Mouse (Mus musculus) naive thymus-derived CD4-positive, alpha-beta T cell, adult 2 months (primary cell): ENCODE data around the gene Rdm1.
"Not testable (repeated sequence)": the region's sequence is repeated elsewhere in the genome, so short reads cannot be mapped to it uniquely, and the experiment has no call there.

Experiments used
- DNase-seq: peaks from one replicate; pipeline ENCODE4 v3.0.0-alpha.2; 2011; ENCODE audit warnings: low read depth

Gene Rdm1

GRCm38 (mm10) chr11:101616948-101617767, 9.8 kb upstream of the Rdm1 start:
- no peak for DNase-seq

- DNase-seq, result peak; percentile 72
Measured at GRCm38 (mm10) chr11:101617849-101618248, 9.1 kb upstream of the Rdm1 start.

- no peak for DNase-seq
Measured at GRCm38 (mm10) chr11:101618596-101618995, 8.4 kb upstream of the Rdm1 start.

- DNase-seq, result peak; percentile 58
Measured at GRCm38 (mm10) chr11:101620022-101620655, 6.9 kb upstream of the Rdm1 start.

DNA sequence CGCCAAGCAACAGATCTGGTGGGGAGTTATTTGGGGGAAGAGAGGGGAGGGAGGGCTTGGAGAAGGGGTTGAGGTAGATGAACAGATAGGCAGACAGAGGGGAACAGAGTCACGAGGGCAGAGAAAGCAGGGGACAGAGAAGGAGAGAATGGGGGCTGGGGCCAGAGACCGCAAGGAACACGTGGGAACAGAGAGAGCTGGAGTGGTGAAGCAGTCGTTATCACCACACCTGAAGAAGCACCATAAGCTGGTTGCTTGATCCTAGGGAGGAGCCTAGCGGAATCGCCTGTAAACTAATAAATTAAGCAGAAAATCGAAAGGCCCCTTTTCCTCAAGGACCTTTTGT, 373 bp upstream of the Rdm1 start:
- DNase-seq, result no peak

DNA sequence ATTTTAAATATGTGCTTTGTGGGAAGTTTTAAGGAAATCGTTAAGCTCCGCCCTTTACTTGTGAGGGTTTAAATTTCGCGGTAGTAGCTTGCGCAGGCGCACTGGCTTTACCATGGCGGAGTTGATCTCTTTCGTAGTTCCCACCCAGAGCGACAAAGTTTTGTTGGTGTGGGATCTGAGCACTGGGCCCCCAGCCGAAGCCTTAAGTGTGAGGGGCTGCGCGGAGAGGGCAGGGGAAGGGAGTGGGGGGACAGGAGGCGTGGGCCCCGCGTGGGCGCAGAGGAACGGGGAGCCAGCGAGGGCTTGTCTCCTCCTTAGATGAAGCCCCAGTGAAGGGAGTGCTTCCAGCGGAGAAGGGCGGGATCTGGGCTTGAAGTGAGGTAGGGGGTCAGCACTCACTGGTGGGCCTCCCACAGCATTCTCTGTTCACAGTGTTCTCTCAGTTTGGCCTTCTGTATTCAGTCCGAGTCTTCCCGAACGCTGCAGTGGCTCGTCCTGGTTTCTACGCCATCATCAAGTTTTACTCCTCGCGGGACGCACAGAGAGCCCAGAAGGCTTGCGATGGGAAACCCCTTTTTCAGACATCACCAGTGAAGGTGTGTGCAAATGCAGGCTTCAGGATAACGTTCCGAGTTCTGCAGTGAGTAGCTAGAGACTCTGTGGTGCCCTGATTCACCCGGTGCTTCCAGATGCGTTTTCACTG, 1.0 kb downstream of the Rdm1 start:
- peak; percentile 94 for DNase-seq

DNA sequence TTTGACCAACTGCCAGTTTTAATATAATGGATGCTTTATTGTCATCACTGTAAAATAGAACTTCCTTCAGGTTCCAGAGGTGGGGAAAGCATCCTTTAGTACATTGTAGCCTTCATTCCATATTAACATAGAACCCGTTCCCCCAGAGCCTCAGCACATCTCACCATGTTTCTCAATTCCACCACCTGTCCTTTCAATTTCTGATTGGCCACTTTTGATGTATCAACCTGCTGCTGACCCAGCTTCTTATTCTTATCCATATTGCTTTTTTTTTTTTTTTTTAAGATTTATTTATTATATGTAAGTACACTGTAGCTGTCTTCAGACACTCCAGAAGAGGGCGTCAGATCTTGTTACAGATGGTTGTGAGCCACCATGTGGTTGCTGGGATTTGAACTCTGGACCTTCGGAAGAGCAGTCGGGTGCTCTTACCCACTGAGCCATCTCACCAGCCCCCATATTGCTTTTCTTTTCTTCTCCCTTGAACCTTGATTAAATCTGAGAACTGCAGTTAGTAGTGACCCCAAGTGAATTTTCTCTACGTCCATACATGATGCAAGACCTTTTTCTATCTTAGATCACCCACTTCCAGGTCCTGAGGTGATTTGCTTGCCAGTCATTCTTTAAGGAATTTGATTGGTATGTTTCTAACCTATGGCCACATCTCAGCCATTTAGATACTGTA, 1.9 kb downstream of the Rdm1 start:
- not testable (repeated sequence) for DNase-seq

DNA sequence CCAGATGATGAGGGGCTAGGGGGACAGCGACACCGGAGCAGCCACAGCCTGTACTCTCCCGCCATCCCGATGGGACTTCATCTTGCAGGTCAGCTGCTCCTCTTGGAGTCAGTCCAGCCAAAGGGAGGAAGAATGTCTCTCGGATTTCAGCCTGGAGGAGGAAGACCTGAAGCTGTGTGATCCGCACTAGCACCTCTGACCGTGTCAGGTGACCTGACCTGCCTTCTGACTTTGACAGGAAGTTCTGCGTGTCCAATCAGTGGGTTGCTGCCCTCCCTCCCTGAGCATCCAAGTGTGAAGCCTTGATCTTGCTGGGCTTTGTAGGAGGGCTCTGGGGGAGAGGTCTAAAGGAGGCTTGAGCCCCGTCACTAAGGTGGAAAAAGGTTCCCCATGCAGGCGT, 8.7 kb downstream of the Rdm1 start:
- DNase-seq, result no peak

- DNase-seq, result no peak
Measured at GRCm38 (mm10) chr11:101639761-101640160, 12.8 kb downstream of the Rdm1 start.

DNA sequence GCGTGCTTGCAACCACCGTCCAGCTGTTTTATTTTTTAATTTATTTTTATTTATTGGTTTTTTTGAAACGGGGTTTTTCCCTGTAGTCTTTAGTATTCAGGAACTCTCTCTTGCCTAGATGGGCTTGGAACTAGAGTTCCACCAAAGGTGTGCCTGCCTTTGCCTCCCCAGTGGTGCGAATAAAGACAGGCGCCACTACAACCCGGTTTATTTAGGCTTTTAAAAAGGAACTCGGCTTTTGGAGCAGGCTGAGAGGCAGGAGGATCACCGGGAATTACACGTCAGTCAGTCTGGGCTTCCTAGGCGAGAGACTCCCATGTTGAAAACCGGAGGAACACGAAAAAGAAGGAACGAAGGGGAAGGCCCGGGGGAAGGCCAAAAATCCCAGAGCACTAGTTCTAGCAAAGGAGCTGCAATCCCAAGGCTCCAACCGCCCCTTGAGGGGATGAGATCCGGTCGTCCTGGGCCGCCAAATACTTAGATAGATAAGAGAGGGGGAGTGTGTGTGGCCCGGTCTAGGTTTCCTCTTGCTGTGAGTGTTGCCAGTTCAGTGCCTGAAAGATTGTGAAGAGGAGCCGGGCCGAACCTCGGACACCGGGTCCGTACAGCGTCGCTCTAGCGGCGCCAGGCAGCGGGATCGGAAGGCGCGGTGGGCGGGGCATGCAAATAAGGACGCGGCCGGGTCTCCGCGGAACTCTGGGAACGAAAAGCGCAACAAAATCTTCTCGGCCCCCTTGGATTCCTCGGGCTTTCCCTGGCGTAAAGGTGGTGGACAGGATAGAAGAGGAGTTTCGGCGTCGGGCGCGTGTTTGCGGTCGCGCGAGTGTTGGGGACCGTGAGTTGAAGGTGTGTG, 14.1 kb downstream of the Rdm1 start:
- DNase-seq, result peak; percentile 85

DNA sequence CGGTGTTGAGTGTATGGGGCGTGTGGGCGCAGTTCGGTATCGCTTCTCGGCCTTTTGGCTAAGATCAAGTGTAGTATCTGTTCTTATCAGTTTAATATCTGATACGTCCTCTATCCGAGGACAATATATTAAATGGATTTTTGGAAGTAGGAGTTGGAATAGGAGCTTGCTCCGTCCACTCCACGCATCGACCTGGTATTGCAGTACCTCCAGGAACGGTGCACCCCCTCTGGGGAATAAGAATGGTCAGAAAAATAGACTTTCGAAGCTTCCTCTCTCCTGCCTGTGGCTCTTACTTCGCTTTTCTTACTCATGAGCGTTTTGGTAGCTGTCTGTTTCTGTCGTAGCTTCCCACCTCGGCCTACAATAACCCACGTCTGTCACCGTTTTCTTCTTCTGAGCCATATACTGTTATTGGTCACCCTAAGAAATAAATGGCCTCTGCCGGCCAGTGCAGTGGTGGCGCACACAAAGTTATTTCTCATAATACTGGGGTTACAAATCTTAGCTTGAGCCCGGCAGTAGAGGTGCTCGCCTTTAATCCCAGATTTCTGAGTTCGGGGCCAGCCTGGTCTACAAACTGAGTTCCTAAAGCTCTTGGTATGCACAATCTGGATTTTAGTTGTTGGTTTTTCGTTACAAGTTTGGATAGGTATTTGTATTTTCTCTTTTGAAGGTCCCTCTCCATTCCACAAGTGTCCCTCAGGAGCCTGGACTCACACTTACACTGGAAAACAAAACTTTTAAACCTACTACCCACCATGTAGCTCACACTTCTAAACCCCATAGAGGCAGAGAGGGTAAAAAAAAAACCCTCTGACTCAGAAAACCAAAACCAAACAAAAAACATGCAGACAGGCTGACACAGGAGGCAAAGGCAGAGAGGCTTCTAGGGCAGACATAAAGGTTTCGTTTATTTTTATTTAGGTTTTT, 15.0 kb downstream of the Rdm1 start:
- peak; percentile 62 for DNase-seq

GRCm38 (mm10) chr11:101642931-101643330, 15.9 kb downstream of the Rdm1 start:
- peak; percentile 43 for DNase-seq

DNA sequence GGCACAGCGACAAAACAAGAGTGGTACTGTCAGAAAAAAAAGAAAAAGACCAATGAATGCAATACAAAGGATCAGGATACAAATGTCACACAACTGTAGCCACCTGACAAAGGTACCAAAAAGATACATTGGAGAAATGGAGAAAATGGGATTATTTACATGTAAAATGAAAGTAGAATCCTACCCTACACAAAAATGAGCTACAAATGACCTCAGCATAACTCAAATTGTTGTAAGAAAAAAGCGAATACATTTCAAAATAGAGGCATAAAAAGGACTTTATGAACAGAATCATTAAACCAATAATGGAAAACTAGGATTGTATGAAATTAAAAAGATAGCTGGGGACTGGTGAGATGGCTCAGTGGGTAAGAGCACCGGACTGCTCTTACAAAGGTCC, 17.6 kb downstream of the Rdm1 start:
- no peak for DNase-seq

- DNase-seq, result not testable (repeated sequence)
Measured at GRCm38 (mm10) chr11:101645043-101645410, 18.0 kb downstream of the Rdm1 start.

DNA sequence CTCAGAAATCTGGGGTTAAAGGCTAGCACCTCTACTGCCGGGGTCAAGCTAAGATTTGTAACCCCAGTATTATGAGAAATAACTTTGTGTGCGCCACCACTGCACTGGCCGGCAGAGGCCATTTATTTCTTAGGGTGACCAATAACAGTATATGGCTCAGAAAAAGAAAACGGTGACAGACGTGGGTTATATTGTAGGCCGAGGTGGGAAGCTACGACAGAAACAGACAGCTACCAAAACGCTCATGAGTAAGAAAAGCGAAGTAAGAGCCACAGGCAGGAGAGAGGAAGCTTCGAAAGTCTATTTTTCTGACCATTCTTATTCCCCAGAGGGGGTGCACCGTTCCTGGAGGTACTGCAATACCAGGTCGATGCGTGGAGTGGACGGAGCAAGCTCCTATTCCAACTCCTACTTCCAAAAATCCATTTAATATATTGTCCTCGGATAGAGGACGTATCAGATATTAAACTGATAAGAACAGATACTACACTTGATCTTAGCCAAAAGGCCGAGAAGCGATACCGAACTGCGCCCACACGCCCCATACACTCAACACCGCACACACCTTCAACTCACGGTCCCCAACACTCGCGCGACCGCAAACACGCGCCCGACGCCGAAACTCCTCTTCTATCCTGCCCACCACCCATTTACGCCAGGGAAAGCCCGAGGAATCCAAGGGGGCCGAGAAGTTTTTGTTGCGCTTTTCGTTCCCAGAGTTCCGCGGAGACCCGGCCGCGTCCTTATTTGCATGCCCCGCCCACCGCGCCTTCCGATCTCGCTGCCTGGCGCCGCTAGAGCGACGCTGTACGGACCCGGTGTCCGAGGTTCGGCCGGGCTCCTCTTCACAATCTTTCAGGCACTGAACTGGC, 18.7 kb downstream of the Rdm1 start:
- DNase-seq, result peak; percentile 87

DNA sequence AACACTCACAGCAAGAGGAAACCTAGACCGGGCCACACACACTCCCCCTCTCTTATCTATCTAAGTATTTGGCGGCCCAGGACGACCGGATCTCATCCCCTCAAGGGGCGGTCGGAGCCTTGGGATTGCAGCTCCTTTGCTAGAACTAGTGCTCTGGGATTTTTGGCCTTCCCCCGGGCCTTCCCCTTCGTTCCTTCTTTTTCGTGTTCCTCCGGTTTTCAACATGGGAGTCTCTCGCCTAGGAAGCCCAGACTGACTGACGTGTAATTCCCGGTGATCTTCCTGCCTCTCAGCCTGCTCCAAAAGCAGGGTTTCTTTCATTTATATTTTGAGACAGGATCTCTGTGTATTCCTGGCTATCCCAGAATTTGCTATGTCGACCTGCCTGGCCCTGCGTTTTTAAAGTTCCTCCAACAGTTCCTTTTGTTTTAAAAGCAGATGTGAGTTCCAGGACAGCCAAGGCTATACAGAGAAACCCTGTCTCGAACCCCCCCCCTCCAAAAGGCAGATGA, 19.3 kb downstream of the Rdm1 start:
- DNase-seq, result peak; percentile 39

DNA sequence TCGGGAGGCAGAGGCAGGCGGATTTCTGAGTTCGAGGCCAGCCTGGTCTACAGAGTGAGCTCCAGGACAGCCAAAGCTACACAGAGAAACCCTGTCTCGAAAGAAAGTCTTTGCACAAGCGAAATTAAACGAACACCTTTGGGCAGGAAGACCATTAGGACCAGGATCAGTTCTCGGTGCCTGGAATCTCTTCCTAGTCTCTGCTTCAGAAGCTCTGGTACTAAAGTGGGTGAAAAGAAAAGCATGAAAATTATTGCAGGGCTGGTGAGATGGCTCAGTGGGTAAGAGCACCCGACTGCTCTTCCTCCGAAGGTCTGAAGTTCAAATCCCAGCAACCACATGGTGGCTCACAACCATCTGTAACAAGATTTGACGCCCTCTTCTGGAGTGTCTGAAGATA, 20.1 kb downstream of the Rdm1 start:
- DNase-seq, result not testable (repeated sequence)

DNA sequence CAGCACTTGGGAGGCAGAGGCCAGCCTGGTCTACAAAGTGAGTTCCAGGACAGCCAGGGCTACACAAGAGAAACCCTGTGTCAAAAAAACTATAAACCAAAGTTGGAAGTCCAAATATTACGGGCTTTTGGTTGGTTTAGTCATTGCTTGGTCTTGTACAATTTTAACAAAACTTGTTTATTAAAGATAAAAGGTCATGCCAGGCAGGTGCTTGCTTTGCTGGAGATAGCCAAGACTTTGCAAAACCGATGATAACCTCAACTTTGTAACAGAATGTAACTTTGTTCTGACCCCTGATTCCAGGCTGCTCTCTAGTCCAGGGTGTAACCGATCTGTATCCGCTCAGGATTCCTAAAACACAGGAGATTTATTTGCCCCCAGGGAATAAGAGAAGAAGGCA, 29.4 kb downstream of the Rdm1 start:
- DNase-seq, result no peak

DNA sequence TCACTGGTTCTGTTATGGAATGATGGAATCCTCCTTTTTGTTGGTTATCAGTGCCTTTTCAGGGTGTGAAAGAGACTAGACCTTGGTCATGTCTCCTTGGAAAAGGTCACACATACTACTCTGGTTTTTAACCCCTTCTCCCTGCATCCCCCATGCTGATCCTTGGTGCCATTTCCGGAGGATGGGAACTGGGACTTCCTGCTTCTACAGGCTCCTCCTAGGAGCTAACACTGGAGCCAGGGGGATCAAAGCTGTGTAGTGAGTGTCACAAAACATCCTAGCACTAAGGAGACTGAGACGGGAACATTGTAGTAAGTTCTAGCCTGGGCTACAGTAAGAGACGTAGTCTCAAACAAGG, 30.5 kb downstream of the Rdm1 start:
- no peak for DNase-seq
